Mouse (Mus musculus) layer of hippocampus, adult 6 months (tissue): ENCODE measurements around the gene Kank2. TPM values are rescaled to one million over a fixed set of nuclear protein-coding genes. Genes with fewer than 3 reads are reported as not detected.

Source experiments
- long read RNA-seq, 2 experiments: library from polyadenylated mRNA; unstranded; transcript quantifications; one replicate each; pipeline ENCODE4 v2.0.0; 2019 to 2020
- microRNA-seq: library from miRNA; unstranded; fragments of <30 nt; microRNA quantifications from one replicate; pipeline ENCODE4 v1.2.0, GENCODE M21; 2020
- polyA plus RNA-seq: library from polyadenylated mRNA; unstranded; fragments of <200 nt; fragmentation: Nextera tagmentation; gene quantifications from 2 replicates; pipeline ENCODE4 v1.2.3, GENCODE M21; 2021

The Kank2 gene
- polyA plus RNA-seq: 2.1 and 2.6 TPM in 2 replicates
- long read RNA-seq, experiment 1, full-length matches to known transcripts: 2 of 3 reads
- long read RNA-seq, experiment 1, partial matches to known transcripts: 1 of 3 reads
- long read RNA-seq, experiment 1, other reads (novel, unspliced or antisense): 0 of 3 reads
- long read RNA-seq, experiment 2, full-length matches to known transcripts: 2 of 5 reads
- long read RNA-seq, experiment 2, partial matches to known transcripts: 3 of 5 reads
- long read RNA-seq, experiment 2, other reads (novel, unspliced or antisense): 0 of 5 reads

GRCm38 (mm10) chr9:21798345-21799009 lies at the start of gene Kank2:
Gene Kank2 (minus strand): TSS chr9:21798744.

DNA sequence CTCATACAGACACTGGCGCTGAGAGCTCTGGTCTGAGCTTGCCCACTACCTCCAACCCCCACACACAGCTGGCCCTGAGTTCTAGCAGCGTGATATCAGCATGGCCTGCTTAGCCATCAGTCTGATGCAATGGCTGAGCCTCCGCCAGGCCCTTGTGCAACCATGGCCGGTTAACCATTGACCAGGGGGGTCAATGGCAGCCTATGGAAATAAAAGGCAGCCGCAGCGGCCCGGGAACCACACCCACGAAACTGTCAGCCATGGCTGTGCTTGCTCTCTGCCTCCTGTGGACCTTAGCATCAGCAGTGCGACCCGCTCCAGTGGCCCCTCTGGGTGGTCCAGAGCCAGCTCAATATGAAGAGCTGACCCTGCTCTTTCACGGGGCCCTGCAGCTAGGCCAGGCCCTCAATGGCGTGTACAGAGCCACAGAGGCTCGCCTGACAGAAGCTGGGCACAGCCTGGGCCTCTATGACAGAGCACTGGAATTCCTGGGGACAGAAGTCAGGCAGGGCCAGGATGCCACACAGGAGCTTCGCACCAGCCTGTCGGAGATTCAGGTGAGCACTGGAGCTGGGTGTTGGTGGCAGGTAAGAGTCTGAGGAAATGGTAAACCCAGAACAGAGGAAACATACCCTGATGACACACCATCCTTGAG lies 36.8 kb upstream of the Kank2 start, which contains the start of gene Angptl8:
Gene Angptl8 (plus strand): TSS at position 253 of the 655 bp plus-strand sequence.

GRCm38 (mm10) chr9:21760155-21761088 lies 38.1 kb downstream of the Kank2 start, which contains the start of gene Spc24:
Gene Spc24 (minus strand): TSS chr9:21760303.

GRCm38 (mm10) chr9:21723377-21724146 lies 75.0 kb downstream of the Kank2 start, which contains the start of gene Ldlr:
Gene Ldlr (plus strand): TSS chr9:21723483.

Small RNA genes within 50 kb of the gene (microRNA-seq; reads per million reads assigned to microRNA genes)
- gene Mir7083: 3.9 reads per million, percentile 13 among the genes with 10 or more reads in this experiment

Other genes with a start within 250 kb of the Kank2 start
- gene Timm29, start 206.0 kb downstream of the Kank2 start, polyA plus RNA-seq: 39.3 and 42.6 TPM in 2 replicates
- gene Yipf2, start 205.9 kb downstream of the Kank2 start, polyA plus RNA-seq: 15.1 and 15.9 TPM in 2 replicates
- gene Smarca4, start 182.6 kb downstream of the Kank2 start, polyA plus RNA-seq: 28.6 and 29.2 TPM in 2 replicates
- 3.0 and 4.8 TPM in 2 replicates for gene Ldlr, start 75.3 kb downstream of the Kank2 start, polyA plus RNA-seq
- gene Spc24, start 38.4 kb downstream of the Kank2 start, polyA plus RNA-seq: 2.6 and 3.9 TPM in 2 replicates
- not detected in 2 replicates for gene Angptl8, start 36.8 kb upstream of the Kank2 start, polyA plus RNA-seq
- 3.6 and 4.1 TPM in 2 replicates for gene Dock6, start 53.9 kb upstream of the Kank2 start, polyA plus RNA-seq
- gene Rab3d, start 119.4 kb upstream of the Kank2 start, polyA plus RNA-seq: 6.9 and 8.5 TPM in 2 replicates
- gene Ccdc159, start 128.7 kb upstream of the Kank2 start, polyA plus RNA-seq: 6.5 and 6.9 TPM in 2 replicates
- gene Tmem205, start 128.8 kb upstream of the Kank2 start, polyA plus RNA-seq: 106 and 126 TPM in 2 replicates
- gene Plppr2, start 138.3 kb upstream of the Kank2 start, polyA plus RNA-seq: 169 and 201 TPM in 2 replicates
- 11.2 and 11.3 TPM in 2 replicates for gene Swsap1, start 157.0 kb upstream of the Kank2 start, polyA plus RNA-seq
- gene Epor, start 164.8 kb upstream of the Kank2 start, polyA plus RNA-seq: 11.1 and 11.4 TPM in 2 replicates
- 0.82 and 1.1 TPM in 2 replicates for gene Rgl3, start 190.7 kb upstream of the Kank2 start, polyA plus RNA-seq
- gene Ccdc151, start 203.9 kb upstream of the Kank2 start, polyA plus RNA-seq: 1.7 and 2.8 TPM in 2 replicates
- 26.1 and 29.7 TPM in 2 replicates for gene Prkcsh, start 204.1 kb upstream of the Kank2 start, polyA plus RNA-seq